Mouse (Mus musculus) midbrain, embryonic 16.5 days (tissue): ENCODE data around the gene Fam168a. TPM values are rescaled to one million over a fixed set of nuclear protein-coding genes. Genes with fewer than 3 reads are reported as not detected.
"Not testable (repeated sequence)": the region's sequence is repeated elsewhere in the genome, so short reads cannot be mapped to it uniquely, and the experiment has no call there.

ENCODE experiments used
- ATAC-seq: fragments of 200-750 bp; cut with Nextera tagmentation; 2 replicates; pipeline ENCODE4 v1.8.0; 2017; ENCODE audit warnings: moderate TSS enrichment
- H3K27ac ChIP-seq: fragments of 300-500 bp; sonication (generic); 2 replicates; pipeline ENCODE4 v1.5.1; 2014; ENCODE audit warnings: mild to moderate bottlenecking, low read length, mixed read lengths
- H3K27me3 ChIP-seq: fragments of 300-500 bp; sonication (generic); 2 replicates; pipeline ENCODE4 v1.6.1; 2014; ENCODE audit warnings: low read depth, low read length, mixed read lengths; ENCODE audit not compliant: control insufficient read depth, insufficient read depth
- H3K36me3 ChIP-seq: fragments of 300-500 bp; sonication (generic); 2 replicates; pipeline ENCODE4 v1.6.1; 2014; ENCODE audit warnings: mild to moderate bottlenecking, low read length, moderate library complexity, mixed read lengths; ENCODE audit not compliant: control insufficient read depth, insufficient read depth
- H3K4me1 ChIP-seq: fragments of 300-500 bp; sonication (generic); 2 replicates; pipeline ENCODE4 v1.6.1; 2014; ENCODE audit warnings: mild to moderate bottlenecking, low read length, mixed read lengths; ENCODE audit not compliant: control insufficient read depth, insufficient read depth
- H3K4me2 ChIP-seq: fragments of 300-500 bp; sonication (generic); 2 replicates; pipeline ENCODE4 v1.6.1; 2014; ENCODE audit warnings: mild to moderate bottlenecking, low read length, mixed read lengths
- H3K4me3 ChIP-seq: fragments of 300-500 bp; sonication (generic); 2 replicates; pipeline ENCODE4 v1.5.1; 2014; ENCODE audit warnings: low read depth, mild to moderate bottlenecking, low read length, moderate library complexity, mixed read lengths
- H3K9ac ChIP-seq: fragments of 300-500 bp; sonication (generic); 2 replicates; pipeline ENCODE4 v1.6.1; 2014; ENCODE audit warnings: low read depth, low read length, mixed read lengths
- H3K9me3 ChIP-seq: fragments of 300-500 bp; sonication (generic); replicated peaks from 2 replicates; pipeline ENCODE4 v1.6.1; 2014; ENCODE audit warnings: mild to moderate bottlenecking, low read length, mixed read lengths; ENCODE audit not compliant: control insufficient read depth, poor library complexity, severe bottlenecking
- WGBS: fragments of 180-500 bp; shearing (Covaris S2); extraction: QIAGEN DNeasy Blood & Tissue Kit; methylation state at CpG from one replicate; pipeline ENCODE4 v1.1.7; 2014; 5-methylcytosine and 5-hydroxymethylcytosine counted together
- polyA plus RNA-seq: library from polyadenylated mRNA; unstranded; fragments of >200 nt; fragmentation: Nextera tagmentation; extraction: Ambion mirVana; gene quantifications from 2 replicates; pipeline ENCODE4 v1.2.1, GENCODE M21; 2015

The Fam168a gene
- polyA plus RNA-seq, 1 experiment from 2014 or later: 100 TPM

DNA sequence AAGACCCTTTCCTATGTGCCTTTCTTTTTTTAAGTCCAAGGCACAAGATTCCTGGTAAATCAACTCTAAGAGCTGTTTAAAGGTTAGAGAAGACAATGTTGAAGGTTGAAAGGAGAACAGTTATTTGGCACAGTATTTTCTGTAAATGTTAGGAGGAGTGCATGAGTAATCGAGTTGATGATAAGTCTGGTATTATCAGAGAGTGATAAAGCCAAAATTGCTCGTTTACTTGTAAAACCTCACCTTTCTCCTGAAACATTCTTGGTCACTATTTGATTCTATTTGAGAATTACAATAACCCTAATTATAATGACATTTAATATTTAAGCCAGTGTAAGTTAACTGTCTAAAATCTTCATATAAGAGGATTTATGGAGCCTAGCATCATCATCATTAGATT is 23.3 kb downstream of the Fam168a start:
- no peaks in the 10 kb centered on the region for H3K27me3 ChIP-seq
- ATAC-seq: no peak
- WGBS: 87% methylated on average over 2 of the region's 2 CpGs
- H3K4me1 ChIP-seq: peaks cover 6% of the 10 kb centered on the region; the same call in 1 of the 2 replicates
- no peaks in the 10 kb centered on the region for H3K36me3 ChIP-seq
- H3K4me3 ChIP-seq: no peak overlapping the region
- no peak overlapping the region for H3K27ac ChIP-seq
- H3K9me3 ChIP-seq: no peaks in the 10 kb centered on the region
- no peak overlapping the region for H3K9ac ChIP-seq
- no peak overlapping the region for H3K4me2 ChIP-seq

DNA sequence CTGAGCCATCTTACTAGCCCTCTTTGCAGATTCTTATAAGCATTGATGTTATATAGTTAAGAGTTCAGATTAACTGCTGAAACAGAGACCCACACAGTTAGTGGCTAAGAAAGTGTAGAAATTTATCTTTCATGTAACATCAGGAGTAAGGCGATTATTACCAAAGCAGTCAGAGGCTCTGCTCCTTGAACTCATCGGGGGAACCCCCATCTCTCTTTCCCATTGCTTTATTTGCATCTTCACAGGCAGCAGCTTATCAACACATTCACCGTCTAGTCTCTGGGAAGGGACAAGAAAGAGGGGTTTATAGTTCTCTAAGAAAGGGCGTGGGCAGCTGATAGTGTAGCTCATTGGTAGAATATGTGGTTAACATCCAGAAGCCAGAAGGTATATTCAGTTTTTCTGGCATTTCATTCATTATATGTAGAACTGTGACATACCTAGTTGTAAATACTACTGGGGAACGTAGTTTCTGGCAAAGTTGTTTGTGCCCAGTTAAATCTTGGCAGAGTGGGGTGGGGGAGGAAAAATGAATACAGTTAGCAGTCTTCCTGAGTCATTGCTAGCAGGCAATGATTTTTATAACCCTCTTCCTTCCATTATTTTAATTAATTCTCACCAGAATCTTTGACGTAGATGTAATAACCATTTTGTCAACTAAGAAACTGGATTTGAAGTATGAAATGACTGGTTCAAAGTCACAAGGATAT is 26.1 kb downstream of the Fam168a start:
- Histone ChIP-seq H3K4me2 (no peak overlapping the region), H3K4me1 (peaks cover 8% of the 10 kb centered on the region), H3K9me3 (no peaks in the 10 kb centered on the region), H3K27ac (no peak overlapping the region), H3K27me3 (no peaks in the 10 kb centered on the region), H3K4me3 (no peak overlapping the region), H3K9ac (no peak overlapping the region), H3K36me3 (no peaks in the 10 kb centered on the region)
- ATAC-seq: no peak
- 61% methylated on average over 6 of the region's 6 CpGs for WGBS

DNA sequence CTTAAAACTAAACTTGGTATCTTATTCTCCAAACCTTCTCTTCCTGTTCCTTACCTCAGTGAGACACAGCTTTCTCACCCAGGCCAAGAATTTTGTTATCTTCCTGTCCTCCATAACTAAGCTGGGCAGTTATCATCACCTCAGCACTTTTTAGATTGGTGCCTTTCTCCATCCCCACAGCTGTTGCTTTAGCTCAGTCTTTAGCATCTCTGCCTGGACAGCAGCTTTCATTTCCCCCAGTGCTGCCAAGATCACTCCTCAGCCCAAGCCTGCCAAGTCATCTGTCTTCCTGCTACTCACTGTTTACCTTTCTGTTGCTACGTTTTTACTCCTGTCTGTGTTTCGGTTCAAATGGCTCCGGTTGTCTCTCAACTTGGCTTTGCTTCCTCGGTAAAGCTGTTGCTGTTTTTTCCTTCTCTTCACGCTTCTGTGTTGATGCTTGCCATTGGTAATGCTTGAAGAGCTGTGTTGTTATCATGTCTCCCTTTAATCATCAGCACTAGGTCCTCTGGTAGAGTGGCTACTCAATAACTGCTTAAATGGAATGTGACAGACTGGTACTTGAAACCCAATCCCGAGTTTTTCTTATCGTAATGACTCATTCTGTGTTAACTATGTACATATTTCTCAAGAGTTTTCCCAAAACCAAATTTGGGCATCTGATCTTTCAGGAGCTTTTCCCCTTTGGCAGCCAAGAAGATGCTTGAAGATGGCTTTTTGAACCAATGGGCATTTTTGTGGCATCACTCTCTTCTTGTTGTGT is 26.8 kb downstream of the Fam168a start:
- no peak for ATAC-seq
- Histone ChIP-seq H3K4me3 (no peak overlapping the region), H3K9ac (no peak overlapping the region), H3K4me2 (no peak overlapping the region), H3K4me1 (peaks cover 8% of the 10 kb centered on the region), H3K27ac (no peak overlapping the region), H3K9me3 (no peaks in the 10 kb centered on the region), H3K36me3 (no peaks in the 10 kb centered on the region), H3K27me3 (no peaks in the 10 kb centered on the region)
- 72% methylated on average over 7 of the region's 7 CpGs for WGBS

DNA sequence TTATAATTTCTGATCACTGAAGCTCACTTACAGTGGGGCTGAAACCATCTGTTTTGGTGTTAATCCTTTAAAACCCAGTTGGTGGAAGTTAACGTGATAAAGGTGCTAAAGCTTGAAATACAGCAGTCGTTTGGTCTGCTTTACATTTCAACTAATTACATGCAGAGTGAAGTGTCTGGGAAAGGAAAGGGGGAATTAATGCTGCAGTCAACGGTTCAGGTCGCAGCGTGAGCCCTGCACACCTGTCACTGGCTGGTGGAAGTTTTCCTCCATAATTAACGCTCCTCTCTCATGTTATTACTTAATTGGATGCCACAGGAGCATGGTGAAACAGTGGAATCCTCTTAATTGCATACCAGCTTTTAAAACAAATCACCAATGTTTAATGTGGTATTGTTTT is 27.8 kb downstream of the Fam168a start:
- peaks cover 8% of the 10 kb centered on the region for H3K4me1 ChIP-seq
- no peak overlapping the region for H3K4me2 ChIP-seq
- no peak overlapping the region for H3K27ac ChIP-seq
- no peak overlapping the region for H3K4me3 ChIP-seq
- WGBS: 32% methylated on average over 6 of the region's 6 CpGs
- H3K9me3 ChIP-seq: no peaks in the 10 kb centered on the region
- no peaks in the 10 kb centered on the region for H3K36me3 ChIP-seq
- H3K9ac ChIP-seq: no peak overlapping the region
- no peak for ATAC-seq
- no peaks in the 10 kb centered on the region for H3K27me3 ChIP-seq

DNA sequence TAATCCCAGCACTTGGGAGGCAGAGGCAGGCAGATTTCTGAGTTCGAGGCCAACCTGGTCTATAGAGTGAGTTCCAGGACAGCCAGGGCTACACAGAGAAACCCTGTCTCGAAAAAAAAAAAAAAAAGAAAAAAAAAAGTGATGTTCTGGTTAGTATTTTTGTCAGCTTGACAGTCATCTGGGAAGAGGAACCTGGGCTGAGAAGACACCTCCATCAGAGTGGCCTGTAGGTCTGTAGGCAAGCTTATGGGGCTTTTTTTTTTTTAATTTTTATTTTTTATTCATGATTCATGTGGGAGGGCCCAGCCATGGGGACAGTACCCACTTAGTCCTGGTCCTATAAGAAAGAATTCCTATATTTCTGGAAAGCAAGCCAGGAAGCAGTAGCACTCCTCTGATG is 28.5 kb downstream of the Fam168a start:
- WGBS: 72% methylated on average over 2 of the region's 2 CpGs
- H3K9ac ChIP-seq, ATAC-seq, H3K4me1 ChIP-seq, H3K27ac ChIP-seq, H3K4me3 ChIP-seq, H3K27me3 ChIP-seq, H3K4me2 ChIP-seq, H3K9me3 ChIP-seq, H3K36me3 ChIP-seq: not testable (repeated sequence)

DNA sequence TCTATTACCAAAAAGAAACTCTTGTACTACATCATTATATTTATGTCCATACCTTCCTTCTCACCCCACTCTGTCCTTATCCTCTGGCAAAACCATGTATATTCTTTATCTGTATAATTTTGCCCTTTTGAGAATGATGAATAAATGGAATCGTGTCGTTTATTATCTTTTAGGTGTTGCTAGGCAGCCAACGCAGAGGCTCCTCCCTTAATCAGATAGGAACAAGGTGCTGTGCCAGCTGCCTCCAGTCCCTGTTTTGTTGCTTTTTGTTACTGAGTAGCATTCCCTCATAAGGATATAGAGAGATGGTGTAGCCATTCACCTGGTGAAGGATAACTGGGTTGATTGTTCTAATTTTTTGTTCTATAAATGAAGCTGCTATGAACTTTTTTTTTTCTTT is 29.7 kb downstream of the Fam168a start:
- 89% methylated on average over 3 of the region's 3 CpGs for WGBS
- Histone ChIP-seq H3K9me3 (no peaks in the 10 kb centered on the region), H3K36me3 (no peaks in the 10 kb centered on the region), H3K4me1 (peaks cover 8% of the 10 kb centered on the region), H3K27me3 (no peaks in the 10 kb centered on the region), H3K9ac (no peak overlapping the region), H3K4me3 (no peak overlapping the region), H3K27ac (no peak overlapping the region), H3K4me2 (no peak overlapping the region)
- ATAC-seq: no peak

DNA sequence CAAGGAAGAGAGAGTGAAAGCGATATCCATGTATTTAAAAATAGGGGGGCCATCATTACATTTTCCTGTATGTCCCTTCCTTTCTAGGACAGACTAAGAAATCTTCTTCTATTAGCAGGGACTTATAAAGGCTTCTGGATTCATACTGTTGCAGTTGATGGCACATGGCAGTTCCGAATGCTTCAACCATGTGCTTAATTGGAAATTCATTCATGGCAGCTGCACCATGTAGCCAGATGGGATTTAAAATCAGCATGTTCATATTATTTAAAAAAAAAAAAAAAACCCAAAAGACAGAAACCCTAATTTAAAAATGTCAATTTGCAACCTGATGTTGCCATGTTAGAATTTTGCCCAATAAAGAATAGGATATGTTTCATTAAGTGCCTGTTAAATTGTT is 37.9 kb downstream of the Fam168a start:
- Histone ChIP-seq H3K36me3 (no peaks in the 10 kb centered on the region), H3K9ac (no peak overlapping the region), H3K9me3 (no peaks in the 10 kb centered on the region), H3K4me2 (no peak overlapping the region), H3K27ac (no peak overlapping the region), H3K4me3 (no peak overlapping the region), H3K27me3 (no peaks in the 10 kb centered on the region), H3K4me1 (no peaks in the 10 kb centered on the region)
- ATAC-seq: no peak
- WGBS: 79% methylated on average over 2 of the region's 2 CpGs

DNA sequence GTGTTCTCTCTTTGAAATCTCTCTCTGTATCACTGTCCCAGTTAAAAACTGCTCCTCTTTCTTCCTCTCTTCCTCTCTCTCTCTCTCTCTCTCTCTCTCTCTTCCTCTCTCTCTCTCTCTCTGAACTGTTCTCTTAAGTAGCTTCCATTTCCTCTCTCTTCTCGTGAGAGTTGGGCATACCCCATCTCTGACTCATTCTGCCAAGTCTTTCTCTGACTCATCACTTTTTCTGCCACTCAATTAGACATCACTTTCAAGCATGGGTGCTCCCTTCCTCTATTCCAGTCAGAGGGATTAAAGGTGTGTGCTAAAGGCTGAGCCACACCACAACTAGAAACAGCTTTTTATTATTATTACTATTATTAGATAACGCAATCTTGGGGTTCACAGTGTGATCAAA is 43.7 kb downstream of the Fam168a start:
- Histone ChIP-seq H3K4me3 (no peak overlapping the region), H3K9me3 (no peaks in the 10 kb centered on the region), H3K36me3 (no peaks in the 10 kb centered on the region), H3K9ac (no peak overlapping the region), H3K27ac (no peak overlapping the region), H3K27me3 (no peaks in the 10 kb centered on the region), H3K4me2 (no peak overlapping the region), H3K4me1 (no peaks in the 10 kb centered on the region)
- 89% methylated on average over 2 of the region's 2 CpGs for whole genome bisulfite sequencing
- ATAC-seq: no peak

DNA sequence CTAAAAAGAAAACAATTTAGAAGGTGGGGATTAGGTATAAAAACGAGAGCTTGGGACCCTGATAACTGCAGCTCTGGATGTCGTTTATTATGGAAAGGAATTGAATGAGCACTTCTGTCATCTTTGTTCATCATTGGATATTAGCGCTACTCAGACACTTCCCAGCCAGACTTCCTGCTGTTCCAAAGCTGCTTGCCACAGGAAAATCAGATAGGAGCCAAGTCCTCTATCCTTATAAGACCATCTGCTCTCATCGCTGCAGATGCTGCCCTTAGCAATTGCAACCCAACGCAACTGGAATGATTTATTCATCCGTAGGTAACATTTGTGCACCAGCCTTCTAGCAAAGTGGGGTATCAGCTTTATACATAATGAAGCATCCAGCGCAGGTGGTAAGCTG is 52.3 kb downstream of the Fam168a start:
- Histone ChIP-seq H3K9ac (no peak overlapping the region), H3K27me3 (no peaks in the 10 kb centered on the region), H3K4me1 (no peaks in the 10 kb centered on the region), H3K4me3 (no peak overlapping the region), H3K4me2 (no peak overlapping the region), H3K36me3 (no peaks in the 10 kb centered on the region), H3K27ac (no peak overlapping the region), H3K9me3 (no peaks in the 10 kb centered on the region)
- WGBS: 76% methylated on average over 7 of the region's 7 CpGs
- ATAC-seq: no peak
